Mouse (Mus musculus): ENCODE data around the gene Rbfox1.

GRCm38 (mm10) chr16:5992045-5993011, 107.2 kb downstream of the Rbfox1 start:
- TF ChIP-seq CTCF (IDR thresholded peaks at IDR 0.05; ENCODE audit: extremely low read depth, insufficient read depth, low read length) = no peak
- no peak for TF ChIP-seq POLR2A (IDR thresholded peaks at IDR 0.05; ENCODE audit: extremely low read depth, insufficient read depth, low read length)

Measured in cortical plate, adult 2 months (tissue).